Mouse (Mus musculus) c-Kit-positive CD71-negative TER-119-negative erythroid progenitor cells, embryonic 14.5 days (primary cell): ENCODE data around the gene Apip.

Experiments used
- DNase-seq: peaks from one replicate; pipeline ENCODE4 v3.0.0-alpha.2; 2013; ENCODE audit warnings: low read depth

The Apip gene

GRCm38 (mm10) chr2:103073219-103073982, at the start of gene Apip, which contains the start of gene Pdhx:
TSS of gene Apip (plus strand) at chr2:103073675.
TSS of gene Pdhx (minus strand) at chr2:103073513.
- peak; percentile 99 for DNase-seq

DNA sequence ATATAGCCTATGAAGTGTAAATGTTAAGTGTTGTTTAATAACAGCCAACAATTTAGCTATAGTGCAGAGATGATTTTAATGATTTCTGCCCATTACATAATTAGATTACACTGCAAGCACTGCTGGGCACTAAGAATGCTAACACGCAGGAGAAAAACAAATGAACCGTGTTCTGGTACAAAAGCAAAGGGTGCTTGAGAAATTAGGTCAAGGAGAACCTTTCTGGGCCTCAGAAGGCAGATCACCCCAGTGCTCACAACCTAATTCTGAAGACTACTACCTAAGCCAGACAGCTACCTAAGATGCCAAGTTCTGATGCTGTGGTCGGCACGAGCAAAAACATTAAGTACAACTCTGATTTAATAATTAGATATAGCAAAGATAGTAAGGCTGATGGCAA, 35.6 kb upstream of the Apip start:
- DNase-seq, result no peak

DNA sequence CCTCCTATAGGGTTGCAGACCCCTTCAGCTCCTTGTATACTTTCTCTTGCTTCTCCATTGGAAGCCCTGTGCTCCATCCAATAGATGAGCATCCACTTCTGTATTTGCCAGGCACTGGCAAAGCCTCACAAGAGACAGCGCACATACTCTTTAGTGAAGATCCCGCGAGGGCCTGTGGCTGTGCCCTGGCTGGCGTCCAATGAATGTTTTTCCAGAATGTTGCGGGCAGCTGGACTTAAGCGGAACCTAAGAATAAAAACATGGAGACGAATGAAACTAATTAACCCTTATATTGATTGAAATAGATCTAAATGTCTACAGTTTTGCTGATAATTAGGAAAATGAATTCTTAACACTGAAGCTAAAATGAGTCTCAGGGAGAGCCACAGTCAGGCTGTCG, 32.6 kb upstream of the Apip start:
- DNase-seq, result no peak

GRCm38 (mm10) chr2:103045286-103045685, 28.2 kb upstream of the Apip start:
- DNase-seq, result no peak

- no peak for DNase-seq
Observed at GRCm38 (mm10) chr2:103051937-103052893, 21.3 kb upstream of the Apip start.

DNA sequence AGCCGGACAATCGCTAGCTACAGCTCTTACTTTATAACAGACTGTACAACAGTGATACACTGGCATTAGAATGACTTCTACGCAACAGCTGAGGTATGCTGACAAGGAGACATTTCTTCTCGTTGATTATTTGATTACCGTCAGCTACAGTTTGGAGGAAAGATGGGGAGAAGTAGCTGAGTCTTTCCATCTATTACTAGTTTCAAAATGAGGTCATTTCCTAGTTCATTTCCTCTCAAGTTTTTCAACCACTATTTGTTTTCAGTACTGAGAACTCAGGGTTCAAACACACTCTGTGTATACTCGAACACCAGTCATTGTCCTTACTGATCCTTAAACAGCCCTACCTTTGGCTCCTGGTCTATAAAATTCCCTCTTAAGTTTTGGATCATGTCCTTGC, 17.7 kb upstream of the Apip start:
- DNase-seq, result no peak

- no peak for DNase-seq
Observed at GRCm38 (mm10) chr2:103058266-103058665, 15.2 kb upstream of the Apip start.

DNA sequence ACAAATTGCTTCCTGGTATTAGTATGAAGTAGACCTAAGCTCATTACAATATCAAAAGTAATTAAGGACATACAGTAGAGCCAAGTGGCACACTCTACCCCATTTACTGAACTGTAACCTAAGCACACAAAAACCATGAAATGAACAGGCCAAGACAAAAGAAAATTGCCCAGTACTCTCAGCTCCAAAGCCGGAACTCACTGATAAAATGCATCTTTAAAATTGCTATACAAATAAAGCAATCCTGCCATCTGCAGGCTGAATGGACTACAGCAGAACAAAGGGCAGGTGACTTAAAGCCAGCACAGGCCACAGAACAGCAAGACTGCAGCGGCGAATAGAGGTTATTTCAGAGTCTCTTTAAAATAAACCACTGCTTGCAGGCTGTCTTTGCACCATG, 10.6 kb upstream of the Apip start:
- DNase-seq, result peak; percentile 59

DNA sequence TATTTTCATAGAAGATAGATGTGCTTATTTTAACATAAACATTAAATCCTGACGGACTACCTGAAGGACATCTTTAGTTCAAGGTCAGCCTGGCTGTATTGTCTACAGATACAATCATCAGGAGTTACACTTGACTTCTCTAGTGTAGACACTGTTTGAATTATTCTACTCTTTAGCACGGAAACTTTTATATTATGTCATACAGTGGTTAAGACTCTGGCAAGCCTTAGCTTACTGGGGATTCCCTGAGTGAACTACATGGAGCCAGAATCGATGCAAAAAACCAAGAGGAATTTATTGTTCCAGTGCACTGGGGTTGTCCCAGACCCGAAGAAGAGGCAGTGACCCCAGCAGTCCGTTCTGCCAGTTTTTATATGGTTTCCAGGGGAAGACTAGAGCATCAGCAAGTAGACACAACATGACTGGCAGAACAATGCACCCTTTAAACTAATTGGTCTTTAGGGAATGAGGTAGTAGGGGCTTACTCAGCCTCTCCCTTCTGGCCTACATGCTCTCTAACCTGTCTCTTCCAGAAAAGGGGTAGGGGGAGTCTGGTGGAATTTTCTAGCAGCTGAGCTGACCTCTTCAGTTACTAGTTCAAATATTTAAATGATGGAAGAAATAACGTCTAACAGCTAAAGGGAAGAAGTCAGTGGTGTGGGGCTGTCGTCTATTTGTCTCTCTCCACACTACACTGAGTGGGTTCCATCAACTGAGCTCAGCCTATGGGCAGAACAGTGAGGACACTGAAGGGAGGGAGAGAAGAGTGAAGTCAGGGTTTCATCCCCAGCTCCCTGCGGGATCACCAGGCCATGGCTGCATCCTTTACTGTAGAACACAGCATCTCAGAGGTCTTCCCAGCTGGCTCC, 6.6 kb upstream of the Apip start:
- no peak for DNase-seq

DNA sequence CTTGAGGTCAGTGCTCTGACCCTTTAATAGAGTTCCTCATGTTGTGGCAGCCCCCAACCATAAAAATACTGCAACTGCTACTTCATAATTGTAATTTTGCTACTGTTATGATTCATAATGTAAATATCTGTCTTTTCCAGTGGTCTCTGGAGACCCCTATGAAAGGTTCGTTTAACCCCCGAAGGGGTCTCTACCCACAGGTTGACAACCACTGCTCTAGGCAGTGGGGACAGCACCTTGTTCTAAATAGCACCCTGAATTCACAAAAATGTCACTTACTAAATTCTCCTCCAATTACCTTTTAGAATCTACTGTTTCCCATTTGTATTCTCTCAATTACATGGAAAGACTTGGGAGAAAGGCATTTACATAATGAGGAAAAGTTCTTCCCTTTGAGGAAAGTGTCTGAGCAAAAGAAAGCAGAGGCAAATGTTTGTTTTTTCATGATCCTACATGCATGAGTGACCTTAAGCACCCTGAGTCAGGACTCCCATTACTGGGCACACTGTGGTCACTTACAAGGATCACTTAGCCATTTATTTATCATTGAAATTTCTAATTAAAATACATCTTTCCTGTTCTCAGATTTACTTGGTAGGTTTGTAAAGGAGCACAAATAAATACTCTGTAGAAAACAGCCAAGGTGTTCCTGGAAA, 5.8 kb upstream of the Apip start:
- no peak for DNase-seq

DNA sequence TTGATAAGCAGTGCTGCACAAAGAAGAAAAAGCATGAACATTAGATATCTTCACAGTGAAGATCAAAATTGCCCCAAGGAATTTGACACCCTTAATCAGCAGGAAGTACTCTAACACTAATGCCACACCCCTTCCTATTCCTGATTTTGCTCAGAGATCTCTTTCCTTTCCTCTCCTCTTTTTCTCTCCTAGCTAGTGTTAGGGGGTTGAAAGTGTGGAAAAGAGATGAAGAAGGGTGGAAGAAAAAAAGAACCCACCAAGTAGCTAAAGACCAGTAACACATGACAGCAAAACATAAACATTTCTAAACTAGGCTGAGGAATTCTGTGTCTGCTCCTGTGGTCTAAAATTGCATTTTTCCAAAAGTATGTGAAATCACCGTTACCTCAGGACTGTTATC, 4.9 kb upstream of the Apip start:
- no peak for DNase-seq

GRCm38 (mm10) chr2:103069752-103070405, 3.6 kb upstream of the Apip start:
- DNase-seq, result no peak

DNA sequence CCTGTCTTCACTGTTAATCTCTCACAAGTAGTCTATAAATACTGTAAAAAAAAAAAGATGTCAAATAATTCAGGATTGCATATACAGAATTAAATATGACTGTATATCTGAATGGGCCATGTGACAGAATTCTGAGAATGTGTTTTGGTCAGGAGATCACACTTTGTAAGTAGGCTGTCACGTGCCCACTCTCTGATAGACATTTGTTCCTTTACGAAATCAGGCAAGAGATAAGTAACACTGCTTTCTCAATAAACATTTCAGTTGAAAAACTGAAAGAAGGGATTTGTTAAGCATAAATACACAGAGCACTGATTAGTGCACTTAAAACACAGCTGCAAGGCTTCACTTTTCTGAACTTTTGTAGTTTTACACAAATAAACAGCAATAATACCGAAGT, 2.9 kb upstream of the Apip start:
- no peak for DNase-seq

GRCm38 (mm10) chr2:103081117-103081516, 7.6 kb downstream of the Apip start:
- DNase-seq, result no peak

GRCm38 (mm10) chr2:103081706-103082105, 8.2 kb downstream of the Apip start:
- no peak for DNase-seq

GRCm38 (mm10) chr2:103082853-103083252, 9.4 kb downstream of the Apip start:
- DNase-seq, result no peak

DNA sequence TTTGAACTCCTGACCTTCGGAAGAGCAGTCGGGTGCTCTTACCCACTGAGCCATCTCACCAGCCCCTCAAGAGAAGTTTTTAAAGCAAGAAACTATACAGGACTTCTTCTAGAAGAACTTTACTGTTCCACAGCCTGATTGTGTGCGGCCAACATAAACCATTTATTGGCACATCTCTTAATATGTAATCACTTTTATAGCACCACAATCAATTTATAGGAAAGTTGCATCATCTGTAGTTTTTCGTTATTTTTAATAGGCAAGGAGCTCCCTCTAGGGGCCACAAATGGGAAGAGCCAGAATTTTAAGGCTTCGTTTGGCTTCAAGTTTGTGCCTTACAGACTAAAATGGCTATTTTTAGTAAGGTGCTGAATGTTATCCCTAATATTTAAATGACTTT, 11.0 kb downstream of the Apip start:
- DNase-seq, result no peak

DNA sequence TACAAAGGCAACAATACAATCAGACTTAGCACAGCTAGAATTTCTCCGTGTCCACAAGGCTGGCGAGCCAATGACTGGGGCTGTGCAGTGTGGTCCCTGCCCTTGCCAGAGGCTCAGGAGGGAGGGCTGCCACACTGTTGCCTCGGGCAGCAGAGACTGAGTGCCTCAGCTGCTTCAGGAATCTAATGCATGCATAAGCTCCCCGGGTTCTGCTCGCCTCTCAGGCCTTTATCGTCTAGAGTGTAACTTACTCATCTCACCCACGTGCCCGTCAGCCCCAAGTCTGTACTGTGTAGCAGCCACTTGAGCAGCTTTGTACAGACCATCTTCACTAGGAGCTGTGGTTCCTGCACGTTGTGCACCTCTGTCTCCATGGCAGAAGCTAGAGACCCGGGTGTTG, 12.2 kb downstream of the Apip start:
- DNase-seq, result no peak

- DNase-seq, result peak; percentile 41
Observed at GRCm38 (mm10) chr2:103086432-103086831, 13.0 kb downstream of the Apip start.

DNA sequence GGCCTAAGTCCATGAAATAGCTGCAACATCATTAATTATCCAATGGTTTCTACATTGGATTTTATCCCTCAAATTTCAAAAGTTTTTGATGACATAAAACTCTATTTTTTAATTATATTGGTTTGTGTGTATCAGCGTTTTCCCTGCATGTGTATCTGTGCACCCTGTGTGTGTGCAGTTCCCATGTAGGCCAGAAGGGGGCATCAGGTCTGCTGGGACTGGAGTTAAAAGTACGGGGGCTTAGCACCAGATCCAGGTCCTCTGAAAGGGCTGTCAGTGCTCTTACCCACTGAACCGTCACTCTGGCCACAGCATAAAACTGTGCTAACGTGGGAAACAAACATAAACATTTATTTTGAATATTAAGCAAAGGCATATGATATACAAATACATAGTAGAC, 14.6 kb downstream of the Apip start:
- DNase-seq, result no peak

DNA sequence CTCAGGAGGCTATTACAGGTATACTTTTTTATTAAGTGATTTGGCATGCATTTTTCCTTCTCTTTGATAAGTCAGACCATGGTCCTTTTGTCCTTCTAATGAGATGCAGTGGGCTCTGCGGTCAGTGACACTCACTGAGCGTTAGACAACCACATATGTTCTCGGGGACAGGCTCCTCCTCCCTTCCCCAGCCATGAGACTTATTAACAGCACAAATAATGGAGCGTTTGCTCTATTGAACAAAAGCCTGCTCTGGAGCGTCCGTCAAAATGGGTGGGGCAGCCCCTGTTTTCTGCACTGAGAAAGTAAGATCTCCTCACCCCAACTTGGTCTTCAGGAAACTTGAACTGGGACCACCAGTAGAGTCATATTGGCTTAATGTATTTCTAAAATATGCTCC, 16.0 kb downstream of the Apip start:
- DNase-seq, result no peak
